Mouse (Mus musculus) adrenal gland (tissue): ENCODE data around the gene Rc3h1.
"Not testable (repeated sequence)": the region's sequence is repeated elsewhere in the genome, so short reads cannot be mapped to it uniquely, and the experiment has no call there.

Experiments
- intact Hi-C: fragments of 180-260 bp; cut with DNase I; formaldehyde crosslinking; loops from one replicate; pipeline ENCODE4 v1.15.1; 2025

The Rc3h1 gene

GRCm38 (mm10) chr1:160933896-160934482 is 27.8 kb downstream of the Rc3h1 start:
- intact Hi-C loops: loop anchor here (5.0 kb wide), 2 partner anchors 77 to 177 kb away; no protein-coding TSS in a partner anchor

- intact Hi-C loops: loop anchor here (5.0 kb wide), 1 partner anchor 193 kb away; no protein-coding TSS in a partner anchor
These were observed 29.3 kb downstream of the Rc3h1 start for GRCm38 (mm10) chr1:160935551-160935950.

GRCm38 (mm10) chr1:160963199-160963598 is 57.0 kb downstream of the Rc3h1 start:
- intact Hi-C loops: loop anchor here (5.0 kb wide), 1 partner anchor 74 kb away; no protein-coding TSS in a partner anchor

- intact Hi-C loops: no loop called here
These were observed 61.0 kb downstream of the Rc3h1 start for GRCm38 (mm10) chr1:160967268-160967667.

- intact Hi-C loops: no loop called here
These were observed 62.4 kb downstream of the Rc3h1 start for GRCm38 (mm10) chr1:160968643-160969042.

- intact Hi-C loops: no loop called here
These were observed 72.0 kb downstream of the Rc3h1 start, which contains the start of gene Serpinc1 for GRCm38 (mm10) chr1:160978071-160978735. Serpinc1 (plus strand) TSS chr1:160978585.

- intact Hi-C loops: no loop called here
These were observed 73.8 kb downstream of the Rc3h1 start for GRCm38 (mm10) chr1:160980021-160980420.

- intact Hi-C loops: no loop called here
These were observed 74.5 kb downstream of the Rc3h1 start for GRCm38 (mm10) chr1:160980537-160981234.

- intact Hi-C loops: no loop called here
These were observed 75.1 kb downstream of the Rc3h1 start for GRCm38 (mm10) chr1:160981337-160981736.

GRCm38 (mm10) chr1:160982887-160983286 is 76.7 kb downstream of the Rc3h1 start:
- intact Hi-C loops: no loop called here

- intact Hi-C loops: not testable (repeated sequence)
These were observed 78.5 kb downstream of the Rc3h1 start for GRCm38 (mm10) chr1:160984731-160985130.

- intact Hi-C loops: no loop called here
These were observed 79.3 kb downstream of the Rc3h1 start for GRCm38 (mm10) chr1:160985477-160985876.

- intact Hi-C loops: no loop called here
These were observed 80.8 kb downstream of the Rc3h1 start for GRCm38 (mm10) chr1:160986881-160987635.

GRCm38 (mm10) chr1:160989395-160989794 is 83.2 kb downstream of the Rc3h1 start:
- intact Hi-C loops: no loop called here

- intact Hi-C loops: no loop called here
These were observed 87.6 kb downstream of the Rc3h1 start for GRCm38 (mm10) chr1:160993851-160994250.

- intact Hi-C loops: no loop called here
These were observed 98.7 kb downstream of the Rc3h1 start for GRCm38 (mm10) chr1:161004942-161005341.

GRCm38 (mm10) chr1:161005526-161005925 is 99.3 kb downstream of the Rc3h1 start:
- intact Hi-C loops: no loop called here

GRCm38 (mm10) chr1:161006471-161006870 is 100.3 kb downstream of the Rc3h1 start:
- intact Hi-C loops: no loop called here

- intact Hi-C loops: no loop called here
These were observed 101.8 kb downstream of the Rc3h1 start for GRCm38 (mm10) chr1:161008038-161008437.

GRCm38 (mm10) chr1:161010436-161010835 is 104.2 kb downstream of the Rc3h1 start:
- intact Hi-C loops: no loop called here

- intact Hi-C loops: no loop called here
These were observed 110.2 kb downstream of the Rc3h1 start for GRCm38 (mm10) chr1:161016378-161016777.
